Mouse (Mus musculus) limb, embryonic 14.5 days (tissue): ENCODE data around the gene Rgs3. TPM values are rescaled to one million over a fixed set of nuclear protein-coding genes. Genes with fewer than 3 reads are reported as not detected.

Experiments used
- ATAC-seq: fragments of 200-750 bp; cut with Nextera tagmentation; 2 replicates; pipeline ENCODE4 v1.8.0; 2017; ENCODE audit warnings: low read depth, moderate number of reproducible peaks, moderate TSS enrichment; ENCODE audit not compliant: low FRiP score
- DNase-seq: peaks from one replicate; pipeline ENCODE4 v3.0.0-alpha.2; 2015; ENCODE audit warnings: low spot score
- H3K27ac ChIP-seq: fragments of 300-500 bp; sonication (generic); replicated peaks from 2 replicates; pipeline ENCODE4 v1.5.1; 2014; ENCODE audit warnings: low read depth, mild to moderate bottlenecking, low read length, moderate library complexity, mixed read lengths
- H3K27me3 ChIP-seq: fragments of 300-500 bp; sonication (generic); 2 replicates; pipeline ENCODE4 v1.6.1; 2014; ENCODE audit warnings: low read length, mixed read lengths; ENCODE audit not compliant: control insufficient read depth, insufficient read depth
- H3K36me3 ChIP-seq: fragments of 300-500 bp; sonication (generic); 2 replicates; pipeline ENCODE4 v1.6.1; 2014; ENCODE audit warnings: mild to moderate bottlenecking, low read length, moderate library complexity, mixed read lengths; ENCODE audit not compliant: control insufficient read depth, insufficient read depth
- H3K4me1 ChIP-seq: fragments of 300-500 bp; sonication (generic); 2 replicates; pipeline ENCODE4 v1.6.1; 2014; ENCODE audit warnings: antibody characterized with exemption, low read length, mixed read lengths; ENCODE audit not compliant: control insufficient read depth, insufficient read depth
- H3K4me2 ChIP-seq: fragments of 300-500 bp; sonication (generic); replicated peaks from 2 replicates; pipeline ENCODE4 v1.6.1; 2014; ENCODE audit warnings: low read depth, mild to moderate bottlenecking, low read length, moderate library complexity; ENCODE audit not compliant: severe bottlenecking
- H3K4me3 ChIP-seq: fragments of 300-500 bp; sonication (generic); replicated peaks from 2 replicates; pipeline ENCODE4 v1.5.1; 2014; ENCODE audit warnings: low read length
- H3K9ac ChIP-seq: fragments of 300-500 bp; sonication (generic); 2 replicates; pipeline ENCODE4 v1.6.1; 2014; ENCODE audit warnings: mild to moderate bottlenecking, low read depth, low read length, moderate library complexity; ENCODE audit not compliant: severe bottlenecking
- H3K9me3 ChIP-seq: fragments of 300-500 bp; sonication (generic); 2 replicates; pipeline ENCODE4 v1.6.1; 2016; ENCODE audit warnings: low read length; ENCODE audit not compliant: control insufficient read depth
- POLR2A ChIP-seq: fragments of 200-500 bp; IDR thresholded peaks from 2 replicates; pipeline ENCODE4 v1.8.0; 2012; ENCODE audit warnings: inconsistent platforms, mild to moderate bottlenecking, moderate library complexity, borderline replicate concordance; ENCODE audit not compliant: insufficient read depth, insufficient read length; ENCODE audit errors: extremely low read depth
- WGBS: fragments of 180-500 bp; shearing (Covaris S2); extraction: QIAGEN DNeasy Blood & Tissue Kit; methylation state at CpG from one replicate; pipeline ENCODE4 v1.1.7; 2014; 5-methylcytosine and 5-hydroxymethylcytosine counted together
- polyA plus RNA-seq, 2 experiments: library from polyadenylated mRNA; depleted of rRNA in 1 of 2; stranded (reverse) in 1 of 2; unstranded in 1 of 2; fragments of >200 nt; fragmentation: Nextera tagmentation in 1 of 2; extraction: Ambion mirVana in 1 of 2; gene quantifications; 2 replicates each; pipeline versions ENCODE4 v1.2.1 to v1.2.3; 2012 to 2014

Gene Rgs3
- polyA plus RNA-seq, 2 experiments = 37.6 to 67.6 TPM

DNA sequence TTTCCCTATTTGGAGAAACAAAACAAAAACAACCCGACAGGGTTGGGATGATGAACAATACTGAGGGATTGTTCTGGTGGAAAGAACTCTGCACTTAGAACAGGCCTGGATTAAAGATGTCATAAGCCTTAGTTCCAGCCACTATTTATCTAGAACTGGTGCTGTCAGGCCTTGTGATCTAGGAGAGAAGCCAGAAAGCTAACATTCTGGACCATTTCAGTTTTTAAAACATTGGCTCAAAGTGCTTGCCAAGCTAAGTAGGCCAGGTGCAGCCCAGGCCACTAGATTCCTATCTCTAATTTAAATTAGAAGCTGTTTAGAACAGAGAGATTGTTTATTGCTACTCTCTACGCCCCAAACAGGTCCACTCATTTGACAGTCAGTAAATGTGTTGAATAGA is 33.4 kb upstream of the Rgs3 start:
- WGBS = 59% methylated on average over 2 of the region's 2 CpGs
- Histone ChIP-seq H3K9ac (no peak overlapping the region), H3K36me3 (peaks cover 10% of the 10 kb centered on the region; the same call in 1 of the 2 replicates), H3K4me1 (peaks cover 10% of the 10 kb centered on the region; the same call in 1 of the 2 replicates), H3K4me2 (no peak overlapping the region), H3K27me3 (no peaks in the 10 kb centered on the region), H3K4me3 (no peak overlapping the region), H3K9me3 (no peaks in the 10 kb centered on the region), H3K27ac (no peak overlapping the region)
- DNase-seq (no peak), ATAC-seq (no peak)
- TF ChIP-seq POLR2A = no peak

DNA sequence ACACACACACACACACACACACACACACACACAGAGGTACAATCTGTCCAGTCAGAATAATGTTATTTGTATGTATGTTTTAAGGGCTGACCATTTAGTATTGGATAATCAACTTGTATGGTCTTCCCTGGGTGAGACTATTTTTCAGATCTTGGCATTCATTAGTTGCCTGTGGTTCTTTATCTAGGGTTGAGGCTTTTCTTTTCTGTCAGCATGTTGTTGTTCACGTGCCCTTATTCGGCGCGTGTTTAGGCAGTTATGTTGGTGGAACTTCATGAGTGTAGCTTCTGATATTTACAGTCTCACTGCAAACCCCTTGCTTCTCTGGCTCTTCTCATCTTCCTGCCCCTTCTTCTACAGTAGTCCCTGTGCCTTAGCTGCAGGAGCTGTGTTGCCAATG is 32.0 kb upstream of the Rgs3 start:
- Histone ChIP-seq H3K4me3 (no peak overlapping the region), H3K27me3 (no peaks in the 10 kb centered on the region), H3K4me1 (peaks cover 10% of the 10 kb centered on the region; the same call in 1 of the 2 replicates), H3K27ac (no peak overlapping the region), H3K9me3 (no peaks in the 10 kb centered on the region), H3K36me3 (peaks cover 10% of the 10 kb centered on the region; the same call in 1 of the 2 replicates), H3K4me2 (no peak overlapping the region), H3K9ac (no peak overlapping the region)
- no peak for TF ChIP-seq POLR2A
- no peak for DNase-seq
- no peak for ATAC-seq
- 85% methylated on average over 4 of the region's 4 CpGs for WGBS

DNA sequence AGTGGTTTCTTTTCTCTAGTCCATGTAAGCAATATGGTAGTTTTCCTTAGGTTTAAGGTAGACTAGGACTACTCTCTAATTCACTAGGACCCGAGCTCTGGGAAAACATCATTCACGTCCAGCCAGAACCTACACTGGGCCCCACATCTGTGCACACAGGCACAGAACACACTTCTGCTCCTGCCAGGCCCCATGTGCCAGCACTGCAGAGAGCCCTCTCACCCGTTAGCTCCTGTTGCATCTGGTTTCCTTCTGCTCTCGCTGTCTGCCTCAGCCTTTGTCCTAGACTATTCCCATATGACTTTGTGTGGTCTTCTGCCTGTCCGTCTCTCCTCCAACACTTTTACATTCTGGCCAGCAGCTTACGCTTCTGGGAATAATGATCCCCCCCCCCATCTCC is 25.9 kb upstream of the Rgs3 start:
- Histone ChIP-seq H3K4me2 (no peak overlapping the region), H3K4me1 (peaks cover 7% of the 10 kb centered on the region), H3K36me3 (no peaks in the 10 kb centered on the region), H3K9ac (no peak overlapping the region), H3K27me3 (no peaks in the 10 kb centered on the region), H3K27ac (no peak overlapping the region; the same call in 1 of the 2 replicates), H3K9me3 (no peaks in the 10 kb centered on the region), H3K4me3 (no peak overlapping the region)
- 50% methylated on average over 6 of the region's 6 CpGs for WGBS
- TF ChIP-seq POLR2A = no peak
- ATAC-seq (no peak), DNase-seq (peak; percentile 6)

GRCm38 (mm10) chr4:62541802-62542201 is 17.8 kb upstream of the Rgs3 start:
- DNase-seq (no peak), ATAC-seq (no peak)
- Histone ChIP-seq H3K36me3 (no peaks in the 10 kb centered on the region), H3K9me3 (no peaks in the 10 kb centered on the region), H3K27me3 (no peaks in the 10 kb centered on the region), H3K4me1 (no peaks in the 10 kb centered on the region), H3K27ac (no peak overlapping the region), H3K9ac (no peak overlapping the region), H3K4me3 (no peak overlapping the region), H3K4me2 (no peak overlapping the region)
- no peak for TF ChIP-seq POLR2A
- 71% methylated on average over 3 of the region's 3 CpGs for WGBS

DNA sequence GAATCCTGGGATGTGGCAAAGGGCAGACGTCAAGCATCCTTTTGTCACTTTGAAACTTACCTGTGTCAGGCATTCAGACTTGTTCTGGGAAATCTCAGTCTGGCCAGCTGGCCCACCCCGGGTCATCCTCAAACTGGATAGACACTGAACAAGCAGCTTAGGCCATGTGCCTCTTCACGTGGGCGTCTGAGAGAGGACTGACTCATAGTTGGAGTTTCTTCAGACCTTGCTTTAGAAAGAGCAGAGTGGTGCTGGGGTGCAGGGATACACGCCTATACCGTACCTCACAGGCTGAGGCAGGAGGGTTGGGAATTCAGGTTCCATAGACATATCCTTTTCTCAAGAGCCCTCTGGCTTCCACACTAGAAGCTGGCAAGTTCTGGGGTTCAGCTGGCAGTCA is 15.9 kb upstream of the Rgs3 start:
- no peak overlapping the region for H3K27ac ChIP-seq
- H3K4me3 ChIP-seq = no peak overlapping the region
- WGBS = 86% methylated on average over 6 of the region's 6 CpGs
- DNase-seq (no peak), ATAC-seq (no peak)
- H3K36me3 ChIP-seq = no peaks in the 10 kb centered on the region
- no peaks in the 10 kb centered on the region for H3K27me3 ChIP-seq
- H3K4me2 ChIP-seq = no peak overlapping the region
- H3K9ac ChIP-seq = no peak overlapping the region
- no peaks in the 10 kb centered on the region for H3K4me1 ChIP-seq
- no peaks in the 10 kb centered on the region for H3K9me3 ChIP-seq
- TF ChIP-seq POLR2A = no peak

- no peak for TF ChIP-seq POLR2A
- Histone ChIP-seq H3K9me3 (no peaks in the 10 kb centered on the region; the same call in 1 of the 2 replicates), H3K36me3 (no peaks in the 10 kb centered on the region), H3K4me3 (no peak overlapping the region), H3K9ac (no peak overlapping the region), H3K27me3 (no peaks in the 10 kb centered on the region), H3K4me2 (no peak overlapping the region), H3K4me1 (no peaks in the 10 kb centered on the region), H3K27ac (no peak overlapping the region)
- DNase-seq (no peak), ATAC-seq (no peak)
Measured at GRCm38 (mm10) chr4:62544801-62545200, 14.8 kb upstream of the Rgs3 start.
